Mouse (Mus musculus) naive thymus-derived CD4-positive, alpha-beta T cell, adult 2 months (primary cell): Measurements from ENCODE around the gene Utp15.
A peak's percentile ranks its signal among the peaks of the same experiment; 100 is the strongest.

Source experiments
- DNase-seq: peaks from one replicate; pipeline ENCODE4 v3.0.0-alpha.2; 2011; ENCODE audit warnings: low read depth

Gene Utp15

DNA sequence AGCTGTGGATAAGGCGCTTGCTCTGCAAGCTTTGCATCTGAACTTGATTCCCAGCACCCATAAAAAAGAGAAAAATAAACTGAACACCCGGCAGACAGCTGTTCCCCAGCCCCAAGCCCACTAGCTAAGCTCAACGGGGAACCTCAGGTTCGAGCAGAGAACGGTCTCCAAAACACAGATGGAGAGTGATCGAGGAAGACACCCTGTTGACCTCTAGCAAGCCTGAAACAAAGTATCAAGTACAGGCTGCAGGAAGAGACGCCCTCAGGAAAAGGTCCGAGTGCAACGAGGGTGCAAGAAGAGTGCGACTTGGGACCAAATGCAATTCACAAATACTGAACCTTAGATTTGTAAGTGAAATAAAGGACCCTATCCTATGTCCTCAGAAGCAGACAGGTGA is 13.2 kb downstream of the Utp15 start:
- DNase-seq: no peak

DNA sequence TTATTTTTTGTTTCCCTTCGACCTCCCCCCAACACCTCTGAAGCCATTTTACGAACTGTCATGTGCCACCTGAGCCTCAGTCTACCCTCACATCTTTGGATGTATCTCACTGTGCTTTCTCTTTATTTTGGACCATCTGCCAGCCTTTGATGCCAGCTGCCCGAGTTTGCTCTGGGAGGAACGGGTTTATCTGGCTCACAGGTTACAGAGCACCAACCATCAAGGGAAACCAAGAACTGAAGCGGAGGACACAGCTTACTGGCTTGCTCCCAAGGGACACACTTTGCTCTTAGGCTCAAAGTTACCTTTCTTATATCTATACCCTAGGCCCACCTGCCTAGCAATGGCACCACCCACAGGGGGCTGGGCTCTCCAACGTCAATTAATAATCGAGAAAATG is 17.5 kb downstream of the Utp15 start:
- DNase-seq: no peak

GRCm38 (mm10) chr13:98244571-98245350 is 18.1 kb downstream of the Utp15 start:
- no peak for DNase-seq

GRCm38 (mm10) chr13:98241531-98242282 is 21.1 kb downstream of the Utp15 start:
- DNase-seq: no peak

GRCm38 (mm10) chr13:98239978-98240641 is 22.7 kb downstream of the Utp15 start:
- peak; percentile 65 for DNase-seq

DNA sequence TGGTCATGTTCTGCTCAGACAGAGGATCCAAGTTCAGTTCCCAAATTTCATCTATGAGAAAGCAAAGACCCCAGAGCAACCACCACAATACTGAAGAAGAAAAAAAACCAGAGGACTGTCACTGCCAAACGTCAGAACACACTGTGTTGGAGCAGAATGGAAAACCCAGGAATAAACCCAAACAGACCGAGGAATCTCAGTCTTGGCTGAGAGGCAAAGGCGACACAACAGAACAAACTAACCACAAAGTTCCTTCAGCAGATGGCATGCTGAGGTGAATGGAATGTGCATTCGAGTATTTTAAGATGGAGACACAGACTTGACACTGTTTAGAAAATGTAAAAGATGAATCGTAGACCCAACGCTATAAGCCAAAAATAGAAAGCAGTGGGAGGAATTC is 27.4 kb downstream of the Utp15 start:
- no peak for DNase-seq

- DNase-seq: no peak
These were observed 32.3 kb downstream of the Utp15 start for GRCm38 (mm10) chr13:98230511-98230910.

DNA sequence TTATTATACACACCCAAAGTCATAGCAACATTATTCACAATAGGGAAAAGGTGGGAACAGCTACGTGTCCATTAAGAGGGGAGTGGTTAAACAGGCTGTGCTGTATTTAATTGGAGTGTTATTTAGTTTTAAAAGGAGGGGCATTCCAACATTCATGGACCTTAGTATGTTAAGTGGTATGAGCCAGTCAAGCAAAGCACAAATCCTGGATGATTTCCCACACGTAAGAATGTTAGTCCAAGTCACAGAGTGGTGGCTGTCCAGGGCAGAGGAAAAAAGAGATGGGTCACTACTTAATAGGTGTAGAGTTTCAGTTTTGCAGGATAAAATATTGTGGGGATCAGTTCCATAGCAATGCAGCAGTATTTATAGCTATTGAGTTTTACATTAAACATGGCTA is 36.6 kb downstream of the Utp15 start:
- no peak for DNase-seq

DNA sequence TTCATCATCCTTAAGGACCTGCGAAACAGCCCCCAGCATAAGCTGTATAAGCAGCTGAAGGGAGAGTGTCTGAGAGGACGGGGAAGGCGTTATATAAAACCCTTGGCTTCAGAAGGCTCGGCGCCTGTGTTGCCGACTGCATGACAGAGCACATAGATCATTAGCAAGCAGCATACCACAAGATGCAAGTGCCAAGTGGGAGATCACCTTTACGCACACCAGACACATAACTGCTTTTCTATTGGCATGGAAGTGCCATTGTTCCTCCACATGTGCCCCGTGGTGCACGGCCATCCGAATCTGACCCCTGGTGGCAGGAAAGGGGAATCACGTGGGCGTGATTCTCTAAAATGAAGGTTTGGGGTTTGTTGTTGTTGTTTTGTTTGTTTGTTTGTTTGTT is 40.0 kb downstream of the Utp15 start:
- peak; percentile 4 for DNase-seq

DNA sequence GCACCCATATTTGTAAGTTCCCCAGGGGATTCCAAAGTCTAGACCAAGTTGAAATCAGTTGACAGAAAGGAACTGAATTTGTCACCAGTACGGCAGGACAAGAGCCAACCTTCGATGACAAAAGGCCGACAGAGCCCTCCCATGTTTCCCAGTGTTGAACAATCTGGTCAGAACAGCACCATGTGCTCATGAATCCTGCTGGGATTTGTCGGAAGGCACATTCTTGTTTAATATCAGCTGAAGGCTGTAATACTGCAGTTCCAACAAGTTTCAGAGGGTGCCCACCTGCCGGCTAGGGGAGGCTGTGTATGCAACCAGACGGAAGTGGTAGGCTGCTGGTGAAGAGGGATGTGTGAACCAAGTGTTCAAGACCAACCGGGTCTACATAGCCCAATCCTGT is 52.7 kb downstream of the Utp15 start:
- no peak for DNase-seq

DNA sequence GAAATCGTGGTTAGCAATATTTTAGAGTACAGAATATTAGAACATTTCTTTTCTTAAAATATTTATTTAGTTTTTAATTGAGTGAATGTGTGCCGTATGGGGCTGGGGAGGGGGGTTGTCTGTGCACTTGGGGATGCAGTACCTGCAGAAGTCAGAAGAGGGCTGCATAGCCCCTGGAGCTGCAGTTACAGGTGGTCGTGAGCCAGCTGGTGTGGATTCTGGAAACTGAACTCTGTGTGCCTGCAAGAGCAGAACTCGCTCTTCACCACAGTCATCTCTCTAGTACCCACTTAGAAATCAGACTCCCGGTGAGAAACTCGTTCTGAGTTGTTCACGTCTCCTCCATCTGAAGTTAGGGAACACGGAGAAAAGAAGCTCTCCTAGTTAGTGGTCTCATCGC is 54.0 kb downstream of the Utp15 start:
- DNase-seq: no peak

- DNase-seq: no peak
These were observed 56.3 kb downstream of the Utp15 start for GRCm38 (mm10) chr13:98206546-98206870.

DNA sequence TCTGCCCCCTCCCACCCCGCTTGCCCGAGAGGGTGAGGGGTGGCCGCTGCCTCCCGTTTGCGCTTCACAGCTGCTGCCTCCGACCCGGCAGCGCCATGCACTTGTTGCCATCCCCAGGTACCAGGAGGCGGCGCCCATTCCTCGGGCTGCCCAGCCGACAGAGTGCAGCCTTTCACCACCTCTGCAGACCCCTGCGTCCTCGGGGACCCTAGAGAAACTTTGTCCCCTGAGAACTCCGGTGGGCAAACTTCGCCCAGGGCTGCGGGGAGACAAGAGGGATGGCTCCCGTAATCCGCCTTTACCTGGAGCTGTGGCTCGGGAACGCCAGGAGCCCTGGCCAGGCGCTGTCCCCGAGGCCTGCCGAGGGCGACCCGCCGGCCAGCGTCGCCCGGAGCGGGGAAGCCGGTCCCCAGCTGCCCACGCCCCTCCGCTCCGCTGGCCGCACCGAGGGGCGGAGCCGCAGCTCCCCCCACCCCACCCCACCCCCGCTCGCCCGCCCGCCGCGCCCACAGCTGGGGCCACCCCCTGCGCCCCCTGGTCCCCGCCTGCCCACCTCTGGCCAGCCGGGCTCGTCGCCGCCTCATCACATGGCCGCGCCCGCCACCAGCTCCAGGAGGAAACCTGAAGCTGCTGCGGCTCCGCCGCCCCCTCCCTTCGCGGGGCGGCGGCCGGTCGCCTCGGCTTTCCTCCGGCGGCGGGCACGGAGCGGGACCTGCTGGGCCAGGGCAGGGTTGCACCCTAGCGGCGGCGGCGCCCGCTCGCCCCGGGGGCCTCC is 56.9 kb downstream of the Utp15 start, which contains the start of gene Arhgef28:
Gene Arhgef28 (minus strand): TSS at position 669 of the 775 bp plus-strand sequence.
- DNase-seq: peak; percentile 4

GRCm38 (mm10) chr13:98205111-98205510 is 57.7 kb downstream of the Utp15 start:
- DNase-seq: no peak

GRCm38 (mm10) chr13:98204371-98204770 is 58.5 kb downstream of the Utp15 start:
- DNase-seq: no peak

- no peak for DNase-seq
These were observed 61.4 kb downstream of the Utp15 start for GRCm38 (mm10) chr13:98201436-98201835.
